Mouse (Mus musculus) kidney, postnatal 14 days (tissue): ENCODE results near the gene Slc5a5.

Source experiments
- DNase-seq: peaks from one replicate; pipeline ENCODE4 v3.0.0; 2022; ENCODE audit warnings: mixed read lengths

The Slc5a5 gene

DNA sequence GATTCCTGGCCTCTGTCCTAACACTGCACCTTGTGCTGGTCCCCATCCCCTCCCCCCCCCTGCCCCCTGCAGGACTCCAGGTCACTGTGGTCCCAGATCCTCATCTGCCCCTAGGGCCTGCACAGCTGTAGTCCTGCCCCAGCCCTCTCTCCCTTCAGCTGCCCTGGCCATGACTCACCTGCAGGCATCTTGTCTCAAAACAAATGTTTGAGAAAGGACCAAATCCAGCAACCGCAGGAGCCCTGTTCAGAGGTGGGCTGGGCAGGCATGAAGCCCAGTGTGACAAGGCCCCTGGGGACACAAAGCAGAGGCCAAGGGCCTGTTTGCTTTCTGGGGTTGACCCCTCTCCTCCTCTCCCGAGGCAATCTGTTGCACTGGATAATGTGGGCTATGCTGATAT lies 14.4 kb downstream of the Slc5a5 start:
- DNase-seq, result no peak

DNA sequence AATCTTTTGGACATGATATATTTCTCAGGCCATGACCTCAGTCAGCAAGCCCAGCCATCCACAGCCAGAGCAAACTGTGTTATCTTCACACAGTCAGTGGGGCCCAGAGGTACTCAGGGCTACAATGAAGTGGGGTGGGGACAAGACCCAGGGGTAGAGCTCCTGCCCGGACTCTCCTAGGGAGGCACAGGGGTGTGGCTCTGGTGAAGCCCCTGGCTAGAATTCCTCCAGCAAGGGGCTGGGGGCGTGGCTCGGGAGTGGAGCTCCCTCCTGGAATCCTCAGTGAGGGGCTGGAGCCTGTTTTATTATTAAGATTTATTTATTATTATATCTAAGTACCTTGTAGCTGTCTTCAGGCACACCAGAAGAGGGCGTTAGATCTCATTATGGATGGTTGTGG lies 16.2 kb downstream of the Slc5a5 start:
- DNase-seq, result no peak

DNA sequence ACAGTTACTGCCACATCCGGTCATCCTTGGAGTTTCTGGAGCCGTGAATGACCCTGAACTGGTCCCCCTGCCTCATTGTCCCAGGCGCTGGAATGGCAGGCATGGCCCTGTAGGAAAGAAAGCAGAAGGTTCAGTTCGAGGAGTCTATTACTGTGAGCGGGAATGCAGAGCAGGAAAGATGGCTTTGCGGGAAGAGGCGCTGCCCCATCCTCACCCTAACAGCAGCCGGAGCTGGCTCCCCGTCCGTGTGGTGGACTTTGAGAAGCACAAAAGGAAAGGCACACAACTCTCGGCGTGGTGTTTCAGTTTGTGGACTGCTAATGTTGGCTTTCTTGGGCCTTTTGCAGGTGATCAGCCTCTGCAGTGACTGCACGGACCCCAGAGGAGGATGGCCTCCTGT lies 18.1 kb downstream of the Slc5a5 start:
- DNase-seq, result no peak

DNA sequence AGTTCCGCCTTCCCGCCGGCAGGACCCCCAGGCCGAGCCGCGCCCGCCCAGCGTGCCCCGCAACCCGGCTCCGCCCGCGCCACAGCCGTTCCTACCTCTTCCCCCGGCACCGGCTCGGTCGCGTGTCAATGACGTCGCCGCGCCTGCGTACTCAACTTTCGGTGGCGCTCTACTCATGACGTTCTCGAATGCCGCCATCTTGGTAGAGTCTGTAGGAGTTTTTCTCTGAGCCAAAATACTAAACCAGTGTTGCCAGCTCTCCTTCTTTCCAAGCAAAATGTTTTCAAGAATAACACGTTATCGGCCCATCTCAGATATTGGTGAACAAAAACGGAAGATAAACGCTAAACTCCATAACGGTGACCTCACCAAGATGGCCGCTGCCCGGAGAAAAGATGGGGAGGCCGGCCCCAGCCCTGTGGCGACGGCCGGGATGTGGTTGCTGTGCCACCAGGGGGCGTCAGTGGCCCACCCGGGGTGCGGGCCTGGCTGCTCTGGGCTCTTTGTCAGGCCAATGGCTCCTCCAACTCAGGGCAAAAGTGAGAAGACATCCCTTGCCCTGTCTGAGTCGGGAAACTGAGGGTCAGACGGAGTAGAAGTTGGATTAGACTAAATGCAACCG lies 19.1 kb downstream of the Slc5a5 start, which contains the start of gene Ccdc124:
Gene Ccdc124, minus strand, starts transcription at position 572 of the 622 bp plus-strand sequence.
- peak; percentile 96 for DNase-seq

DNA sequence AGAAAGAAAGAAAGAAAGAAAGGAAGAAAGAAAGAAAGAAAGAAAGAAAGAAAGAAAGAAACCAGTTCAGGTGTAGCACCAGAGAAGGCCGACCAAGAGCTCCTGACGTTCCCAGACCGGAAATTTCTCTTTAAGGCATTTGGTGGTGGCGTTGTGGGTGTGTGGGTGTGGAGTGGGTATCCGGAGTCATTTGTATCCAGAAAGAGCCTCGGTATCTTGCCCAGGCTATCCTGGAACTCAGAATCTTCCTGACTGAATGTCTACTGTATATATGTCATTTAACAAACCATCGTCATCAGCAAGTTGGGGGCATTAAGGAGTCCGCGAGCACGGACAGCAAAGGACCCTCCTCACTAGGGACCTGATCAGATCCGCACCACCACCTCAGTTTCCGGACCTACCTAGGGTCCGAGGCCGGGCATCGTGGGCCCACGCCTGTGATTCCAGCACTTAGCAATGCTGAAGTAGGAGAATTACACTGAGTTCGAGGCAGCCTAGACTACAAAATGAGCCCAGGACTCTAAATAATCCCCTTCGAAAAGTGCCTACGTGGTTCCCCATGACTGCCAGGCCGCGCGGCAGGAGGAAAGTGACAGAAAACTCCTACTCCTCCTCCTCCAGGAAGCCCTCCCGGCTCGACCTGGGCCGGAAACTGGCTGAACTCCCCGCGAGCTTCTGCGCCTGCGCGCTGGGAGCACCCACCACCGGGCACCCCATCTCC lies 19.8 kb downstream of the Slc5a5 start:
- no peak for DNase-seq

DNA sequence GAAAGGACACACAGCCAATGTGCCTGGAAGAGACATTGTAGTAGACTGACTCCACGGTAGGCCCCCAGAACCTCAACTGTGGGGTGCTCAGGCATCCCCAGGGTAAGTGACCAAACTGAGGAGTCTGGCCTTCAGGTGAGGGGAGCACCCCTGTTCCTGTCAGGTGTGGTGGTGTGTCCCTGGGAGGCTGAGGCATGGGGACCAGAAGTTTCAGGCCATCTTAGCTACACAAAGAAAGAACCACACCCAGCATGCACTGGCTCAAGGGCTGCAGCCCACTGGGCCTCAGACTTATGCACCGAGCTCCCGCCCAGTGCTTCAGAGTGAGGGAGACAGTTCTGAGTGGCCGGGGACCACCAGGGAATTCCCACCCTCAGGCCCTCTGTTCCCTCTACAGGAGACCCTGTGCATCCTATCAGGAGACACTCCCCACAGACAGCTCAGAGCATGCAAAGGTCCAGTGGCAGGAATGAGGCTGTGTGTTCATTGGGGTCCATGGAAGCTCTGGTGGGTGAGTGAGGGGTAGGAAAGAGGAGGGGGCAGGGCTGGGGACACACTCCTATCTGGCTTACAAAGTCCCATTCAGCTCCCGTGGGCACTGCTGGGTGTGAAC lies 21.3 kb downstream of the Slc5a5 start:
- DNase-seq, result no peak

DNA sequence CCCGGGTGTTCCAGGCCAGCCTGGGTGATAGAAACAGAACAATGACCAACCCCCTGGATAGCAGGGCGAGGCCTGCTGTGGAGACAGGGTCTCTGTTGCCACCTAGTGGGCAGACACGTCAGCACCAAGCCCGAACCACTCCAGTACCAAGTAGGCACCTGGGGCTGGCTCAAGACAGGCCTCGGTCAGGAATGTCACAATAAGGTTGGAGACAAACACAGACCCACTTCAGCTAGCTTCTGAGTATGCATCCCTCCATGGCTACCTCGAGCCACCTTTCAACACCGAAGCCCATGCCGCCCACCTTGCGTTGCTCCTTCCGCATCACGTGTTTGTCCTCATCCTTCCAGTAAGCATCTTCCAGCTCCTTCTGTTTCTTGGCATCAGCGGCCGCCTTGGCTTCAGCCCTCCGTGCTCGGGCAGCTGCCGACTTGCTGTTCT lies 22.9 kb downstream of the Slc5a5 start:
- DNase-seq, result peak; percentile 89

DNA sequence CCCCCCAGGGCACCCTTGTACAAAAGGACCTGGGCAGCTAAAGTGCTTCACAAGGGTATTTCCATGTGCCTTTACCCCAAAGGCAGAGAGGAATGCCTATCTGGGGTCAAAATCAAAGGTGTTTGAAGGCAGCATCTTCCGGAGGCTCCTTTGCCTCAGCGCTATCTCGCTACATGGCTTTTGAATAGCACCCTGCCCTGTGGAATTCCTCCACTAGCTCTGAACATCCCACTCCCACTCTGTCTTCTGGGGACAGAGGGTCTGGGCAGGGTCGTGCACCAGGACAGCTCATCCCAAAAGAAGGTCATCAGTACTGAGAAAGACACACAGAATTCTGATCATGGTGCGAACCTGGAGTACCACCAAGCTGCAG lies 23.4 kb downstream of the Slc5a5 start:
- DNase-seq, result no peak

DNA sequence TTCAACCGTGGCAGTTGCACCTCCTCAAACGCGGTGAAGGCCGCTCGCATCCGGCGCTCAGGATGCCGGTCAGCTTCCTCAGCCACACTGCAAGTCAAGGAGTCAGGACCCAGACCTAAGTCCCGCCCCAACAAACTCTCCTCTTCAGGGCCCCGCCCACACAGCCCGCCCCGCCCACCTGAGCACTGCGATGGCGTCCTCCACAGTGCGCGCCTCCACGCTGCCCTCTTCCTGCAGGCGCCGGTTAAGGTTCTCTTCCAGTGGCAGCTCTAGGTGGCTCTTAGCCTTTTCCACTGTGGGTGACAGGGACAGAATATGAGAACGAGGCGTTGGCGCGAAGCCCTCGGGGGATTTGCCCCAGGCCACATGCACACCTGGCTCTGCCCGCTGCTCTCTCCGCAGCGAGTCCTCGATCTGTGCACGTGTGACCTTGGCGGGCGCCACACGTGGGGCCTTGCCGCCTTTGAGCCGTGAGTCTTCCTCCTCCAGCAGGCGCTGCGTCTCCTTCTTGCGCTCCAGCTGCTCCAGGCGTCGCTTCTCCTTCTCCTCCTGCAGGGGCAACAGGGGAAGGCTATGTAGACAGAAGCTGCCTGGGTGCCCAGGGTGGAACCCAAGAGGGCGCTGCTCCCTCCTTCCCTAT lies 23.9 kb downstream of the Slc5a5 start:
- peak; percentile 85 for DNase-seq

DNA sequence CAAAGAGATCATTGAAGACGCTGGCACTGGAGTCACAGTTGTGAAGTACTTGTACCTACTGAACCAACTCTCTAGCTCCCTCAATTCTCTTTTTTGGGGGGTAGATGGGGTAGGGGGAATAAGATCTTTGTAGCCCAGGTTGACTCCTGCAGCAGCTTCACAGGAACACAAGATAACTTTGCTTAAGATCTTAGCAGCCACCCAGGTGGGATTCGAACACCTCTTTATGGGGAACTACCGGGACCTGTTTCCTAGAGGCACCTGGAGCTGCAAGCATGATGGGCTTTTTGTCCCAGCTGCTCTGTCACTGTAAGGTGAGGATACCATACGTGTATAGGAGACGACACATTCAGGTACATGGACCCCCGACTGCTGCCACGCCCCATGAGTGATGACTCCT lies 26.0 kb downstream of the Slc5a5 start:
- no peak for DNase-seq

DNA sequence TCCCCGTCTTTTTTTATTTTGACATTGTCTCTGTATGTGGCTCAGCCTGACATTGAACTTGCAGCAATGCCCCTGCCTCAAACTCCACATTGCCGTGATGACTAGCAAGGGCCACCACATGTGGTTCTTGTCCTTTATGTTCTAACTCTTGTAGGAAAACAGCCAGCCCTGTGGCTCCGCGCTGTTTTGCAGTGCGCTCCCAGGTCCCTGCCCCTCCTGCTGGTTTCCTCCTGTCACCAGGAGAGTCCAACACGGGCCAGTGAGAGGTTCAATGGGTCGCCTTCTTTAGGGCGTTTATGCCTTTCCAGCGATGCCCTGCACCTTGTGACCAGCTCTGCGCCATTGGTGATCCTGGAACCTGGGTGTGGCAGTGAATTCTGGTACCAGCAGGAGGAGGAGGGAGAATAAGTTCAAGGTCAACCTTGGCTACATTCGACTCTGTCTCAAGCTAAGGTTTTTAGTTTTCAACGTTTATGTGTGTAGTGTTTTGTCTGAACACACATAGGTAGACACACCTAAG lies 26.5 kb downstream of the Slc5a5 start:
- DNase-seq, result no peak

DNA sequence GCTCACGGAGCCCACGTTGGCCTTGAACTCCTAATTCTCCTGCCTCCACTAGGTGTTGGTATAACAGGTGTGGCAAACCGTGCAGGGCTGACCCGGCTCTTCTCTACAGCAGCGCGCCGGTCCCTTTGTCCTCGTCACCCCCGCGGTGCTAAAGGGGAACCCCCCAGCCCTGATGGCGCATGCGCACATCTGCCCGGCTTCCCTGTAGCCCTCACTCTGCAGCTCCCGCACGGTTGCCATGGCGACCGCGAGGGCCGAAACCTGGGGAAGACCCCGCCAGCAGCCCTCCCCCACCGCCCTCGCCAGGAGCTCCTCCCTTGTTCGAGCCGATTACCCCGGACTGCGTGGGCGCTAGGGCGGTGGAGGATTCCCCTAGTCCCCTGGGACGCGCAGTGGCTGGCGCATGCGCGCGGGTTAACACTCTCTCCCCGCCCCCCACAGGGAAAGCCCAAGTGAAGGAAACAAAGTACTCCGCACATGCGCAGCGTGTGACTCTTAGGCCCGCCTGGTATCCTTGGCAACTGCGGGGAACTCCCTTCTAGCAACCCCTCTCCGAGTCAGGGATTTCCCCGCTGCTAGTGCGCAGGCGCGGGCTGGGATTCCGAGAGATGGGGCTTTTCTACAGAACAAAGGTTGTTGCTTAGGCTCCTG lies 27.1 kb downstream of the Slc5a5 start:
- DNase-seq, result peak; percentile 100

DNA sequence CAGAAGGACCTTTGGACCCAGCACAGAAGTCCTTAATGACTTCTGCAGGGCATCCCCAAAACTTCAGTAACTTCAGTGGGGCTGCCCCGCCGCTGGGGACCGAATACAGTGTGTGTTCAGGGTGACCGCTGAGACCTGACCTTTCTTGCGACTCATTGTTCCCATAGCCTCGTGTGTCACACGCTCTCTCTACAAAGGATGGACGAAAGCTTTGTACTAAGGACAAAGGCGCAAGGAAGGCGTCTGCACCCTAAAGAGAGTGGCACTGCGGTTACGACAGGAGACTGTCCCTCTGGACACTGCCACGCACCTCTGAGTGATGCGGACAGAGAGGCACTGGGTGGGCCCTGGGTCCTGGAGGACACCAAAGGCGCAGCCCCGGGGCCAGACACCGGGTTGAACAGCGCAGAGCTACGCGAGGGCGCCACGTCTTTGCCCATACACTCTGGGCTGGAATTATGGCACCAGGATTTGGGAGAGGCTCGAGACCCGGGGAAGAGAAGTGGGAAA lies 27.8 kb downstream of the Slc5a5 start:
- peak; percentile 40 for DNase-seq

DNA sequence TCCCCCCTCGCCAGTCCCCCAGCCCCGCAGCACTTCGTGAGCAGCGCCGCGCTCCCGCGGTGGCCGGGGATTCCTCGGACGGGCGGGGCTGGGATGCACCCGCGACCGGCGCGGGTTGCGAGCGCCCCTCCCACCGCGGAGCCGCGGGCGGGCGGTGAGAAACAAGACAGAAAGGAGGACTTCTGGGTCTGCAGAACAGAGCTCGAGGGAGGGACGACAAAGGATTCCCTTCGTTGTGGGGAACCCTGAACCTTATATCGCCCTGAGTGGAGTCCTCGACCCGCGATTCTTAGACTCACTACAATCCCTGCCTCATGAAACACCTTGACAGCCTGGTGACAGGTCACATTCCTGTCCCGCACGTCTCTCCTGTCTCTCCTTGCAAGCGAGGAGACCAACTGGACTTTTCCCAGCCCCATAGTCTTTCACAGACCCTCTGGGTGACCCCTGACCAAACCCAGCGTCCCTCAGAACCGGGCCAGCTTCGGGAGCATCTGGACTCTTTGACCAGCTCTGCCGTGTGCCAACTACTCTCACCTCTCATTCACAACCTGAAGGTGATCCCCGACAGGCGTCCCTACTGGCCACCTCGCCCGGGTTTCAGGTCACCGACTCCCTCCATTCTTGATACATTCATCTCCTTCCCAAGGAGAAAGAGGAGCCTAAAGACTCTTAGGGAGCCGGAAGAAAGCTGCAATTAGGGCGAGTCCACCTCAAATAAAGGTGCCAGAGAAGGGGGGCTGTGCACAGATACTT lies 28.4 kb downstream of the Slc5a5 start:
- DNase-seq, result no peak

DNA sequence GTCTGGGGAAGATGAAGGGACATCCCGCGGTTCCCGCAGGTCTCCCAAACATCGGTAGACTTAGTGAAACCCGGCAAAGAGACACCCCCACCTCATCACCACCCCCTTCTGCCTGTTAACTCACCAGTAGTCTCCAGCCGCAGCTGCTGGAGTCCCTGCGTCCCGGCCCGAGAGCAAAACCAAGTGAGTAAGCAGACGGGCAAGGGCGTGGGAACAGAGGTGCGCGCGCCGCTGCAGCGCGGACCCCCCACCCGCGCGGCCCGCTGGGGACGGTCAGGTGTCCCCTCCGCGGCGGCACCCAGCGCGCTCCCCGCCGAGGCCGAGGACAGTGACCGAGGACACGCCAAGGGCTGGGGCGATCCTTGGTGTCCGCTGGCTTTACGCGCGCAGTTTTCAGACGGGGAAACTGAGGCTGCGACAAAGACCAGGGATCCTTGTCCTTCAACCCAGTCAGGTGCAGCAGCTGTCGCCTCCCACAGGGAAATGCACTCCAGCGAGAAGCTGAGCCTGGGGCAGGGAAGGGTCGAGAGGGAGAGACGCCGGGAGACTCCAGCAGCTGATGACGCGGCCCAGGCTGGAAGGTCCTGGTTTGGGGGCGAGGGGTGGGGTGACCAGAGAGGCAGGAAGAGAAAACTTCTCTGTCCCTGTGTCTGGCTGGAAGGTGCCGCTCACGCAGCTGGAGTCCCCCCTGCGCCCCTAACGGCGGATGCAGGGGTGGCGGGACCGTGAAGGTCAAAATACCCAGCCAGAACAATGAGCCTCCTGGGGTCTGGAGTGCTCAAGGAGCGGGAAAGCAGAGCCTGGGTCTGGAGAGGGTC lies 29.5 kb downstream of the Slc5a5 start, which contains the start of gene Kcnn1:
Gene Kcnn1, minus strand, starts transcription at position 435 of the 818 bp plus-strand sequence.
- DNase-seq, result no peak

DNA sequence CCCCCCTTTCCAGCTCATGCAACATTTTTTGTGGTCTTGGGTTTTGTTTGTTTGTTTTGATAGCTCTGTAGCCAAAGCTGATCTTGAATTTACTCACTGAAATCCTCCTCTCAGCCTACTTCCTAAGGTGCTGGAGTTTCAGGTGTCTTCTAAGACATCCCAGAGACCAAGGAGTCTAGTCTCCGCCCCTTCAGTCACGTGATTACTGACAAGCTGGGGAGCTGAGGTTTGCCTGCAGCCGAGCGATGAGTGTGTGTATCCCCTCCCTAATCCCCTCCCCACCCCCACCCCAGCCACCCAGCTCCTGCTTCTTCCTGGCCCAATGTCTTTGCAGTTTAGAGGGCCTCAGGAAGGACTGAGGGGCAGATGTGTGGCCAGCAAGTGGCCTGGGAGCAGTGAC lies 35.0 kb downstream of the Slc5a5 start:
- DNase-seq, result no peak

DNA sequence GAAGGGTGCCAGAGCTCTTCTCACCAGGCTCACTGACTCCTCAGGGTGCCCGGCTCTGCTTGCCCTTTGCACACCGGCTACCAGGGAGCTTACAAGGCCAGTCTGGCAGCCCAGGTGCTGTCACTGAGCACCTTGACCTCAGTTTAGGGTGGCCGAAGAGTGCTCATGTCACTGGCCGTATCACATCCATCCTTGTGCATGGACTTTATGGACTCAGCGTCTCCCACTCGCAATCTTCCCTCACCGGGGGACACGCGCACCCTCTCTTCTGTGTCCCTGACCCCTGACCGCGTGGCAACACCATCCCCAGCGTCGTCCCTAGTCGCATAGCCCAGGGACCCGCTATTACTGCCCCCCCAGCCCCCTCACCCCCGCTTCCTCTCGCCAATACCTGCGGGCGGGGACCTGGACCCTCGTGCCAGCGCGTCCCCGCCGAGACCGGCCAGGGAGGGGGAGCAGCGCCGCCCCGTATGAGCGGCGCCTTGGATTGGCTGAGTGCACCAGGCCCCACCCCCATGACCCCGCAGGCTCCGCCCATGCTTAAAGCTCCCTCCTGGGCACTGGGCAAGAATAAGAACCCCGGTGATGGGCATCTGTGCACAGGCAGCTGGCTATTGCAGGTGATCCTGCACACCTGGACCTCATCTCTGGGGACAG lies 35.9 kb downstream of the Slc5a5 start:
- DNase-seq, result peak; percentile 85

DNA sequence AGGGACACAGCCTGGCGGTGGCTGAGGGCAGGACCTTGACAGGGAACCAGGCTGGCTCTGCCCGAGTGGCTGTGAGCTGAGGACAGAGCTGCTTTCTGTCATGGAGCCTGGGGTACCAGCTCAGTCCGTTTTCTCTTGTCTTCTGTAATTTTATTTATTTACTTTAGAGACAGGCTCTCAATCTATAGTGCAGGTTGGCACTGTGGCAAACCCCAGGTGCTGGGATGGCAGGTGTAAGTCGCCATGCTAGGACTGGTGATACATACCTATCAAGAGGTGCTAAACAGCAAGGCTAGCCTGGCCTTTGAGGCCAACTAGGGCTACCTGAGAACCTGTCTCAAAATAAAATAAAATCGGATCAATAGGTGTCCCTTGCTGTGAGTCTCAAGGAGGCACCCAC lies 36.5 kb downstream of the Slc5a5 start:
- no peak for DNase-seq

DNA sequence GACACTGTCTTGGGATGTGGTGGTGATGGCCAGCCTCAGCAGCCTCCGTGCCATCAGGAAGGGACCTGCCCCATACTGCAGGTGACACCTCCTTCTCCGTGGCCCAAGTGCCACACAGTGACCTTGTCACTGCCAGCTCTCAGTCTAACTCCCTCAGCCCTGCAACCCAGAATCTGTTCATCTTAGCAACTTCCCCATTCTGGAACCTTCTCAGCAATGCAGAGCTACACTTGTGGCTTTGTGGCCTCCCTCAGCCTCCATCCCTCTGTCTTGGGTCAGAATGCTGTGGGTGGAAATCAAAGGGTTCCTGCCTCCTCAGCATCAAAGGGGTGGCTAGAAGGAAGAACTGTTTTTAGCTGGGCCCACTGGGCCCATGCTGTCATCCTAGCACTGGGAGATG lies 38.7 kb downstream of the Slc5a5 start:
- DNase-seq, result no peak

DNA sequence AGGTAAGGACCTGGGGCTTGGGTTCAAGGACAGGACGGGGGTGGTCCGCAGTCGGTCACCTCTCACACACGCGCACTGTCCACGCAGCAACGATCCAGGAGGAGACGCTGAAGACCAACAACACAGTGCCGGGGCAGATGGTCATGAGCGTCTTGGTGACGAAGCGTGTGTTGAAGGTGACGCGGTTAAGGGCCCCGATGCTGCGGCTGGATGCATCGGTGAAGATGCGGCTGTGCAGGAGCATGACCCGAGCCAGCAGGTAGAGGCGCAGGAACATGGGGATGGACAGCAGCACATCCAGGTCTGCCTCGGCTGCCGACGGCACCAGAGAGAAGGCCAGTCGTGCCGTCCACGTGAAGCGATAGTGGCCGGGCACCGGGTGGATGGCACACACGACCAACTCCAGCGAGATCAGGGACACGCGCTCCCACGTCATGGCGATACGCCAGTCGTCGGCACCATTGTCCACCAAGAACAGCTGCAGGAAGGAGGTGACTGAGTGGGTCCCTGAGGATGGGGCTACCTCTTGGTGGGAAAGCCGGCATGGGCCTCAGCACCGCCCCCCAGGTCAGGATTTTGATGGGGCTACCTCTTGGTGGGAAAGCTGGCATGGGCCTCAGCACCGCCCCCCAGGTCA lies 39.8 kb downstream of the Slc5a5 start:
- no peak for DNase-seq
